Mouse (Mus musculus) embryonic facial prominence, embryonic 14.5 days (tissue): Measurements from ENCODE around the gene Ms4a4d. TPM values are rescaled to one million over a fixed set of nuclear protein-coding genes. Genes with fewer than 3 reads are reported as not detected.
"Not testable (repeated sequence)": the region's sequence is repeated elsewhere in the genome, so short reads cannot be mapped to it uniquely, and the experiment has no call there.

Experiments
- ATAC-seq: fragments of 200-750 bp; cut with Nextera tagmentation; 2 replicates; pipeline ENCODE4 v1.8.0; 2017; ENCODE audit warnings: low read depth, moderate number of reproducible peaks, moderate TSS enrichment
- DNase-seq: peaks from one replicate; pipeline ENCODE4 v3.0.0-alpha.2; 2015; ENCODE audit warnings: low spot score
- H3K27ac ChIP-seq: fragments of 300-500 bp; sonication (generic); replicated peaks from 2 replicates; pipeline ENCODE4 v1.5.1; 2014; ENCODE audit warnings: low read depth, mild to moderate bottlenecking, low read length, moderate library complexity
- H3K27me3 ChIP-seq: fragments of 300-500 bp; sonication (generic); replicated peaks from 2 replicates; pipeline ENCODE4 v1.6.1; 2014; ENCODE audit warnings: low read length; ENCODE audit not compliant: control insufficient read depth, insufficient read depth
- H3K36me3 ChIP-seq: fragments of 300-500 bp; sonication (generic); 2 replicates; pipeline ENCODE4 v1.6.1; 2014; ENCODE audit warnings: low read length, mixed read lengths; ENCODE audit not compliant: control insufficient read depth, insufficient read depth
- H3K4me1 ChIP-seq: fragments of 300-500 bp; sonication (generic); 2 replicates; pipeline ENCODE4 v1.6.1; 2014; ENCODE audit warnings: antibody characterized with exemption, low read length; ENCODE audit not compliant: control insufficient read depth, insufficient read depth
- H3K4me2 ChIP-seq: fragments of 300-500 bp; sonication (generic); 2 replicates; pipeline ENCODE4 v1.6.1; 2014; ENCODE audit warnings: low read depth, mild to moderate bottlenecking, low read length, moderate library complexity, mixed read lengths
- H3K4me3 ChIP-seq: fragments of 300-500 bp; sonication (generic); 2 replicates; pipeline ENCODE4 v1.5.1; 2014; ENCODE audit warnings: low read depth, mild to moderate bottlenecking, low read length
- H3K9ac ChIP-seq: fragments of 300-500 bp; sonication (generic); 2 replicates; pipeline ENCODE4 v1.6.1; 2014; ENCODE audit warnings: low read depth, mild to moderate bottlenecking, low read length, moderate library complexity, mixed read lengths
- H3K9me3 ChIP-seq: fragments of 300-500 bp; sonication (generic); 2 replicates; pipeline ENCODE4 v1.6.1; 2016; ENCODE audit warnings: low read length; ENCODE audit not compliant: control insufficient read depth
- WGBS: fragments of 180-500 bp; shearing (Covaris S2); extraction: QIAGEN DNeasy Blood & Tissue Kit; methylation state at CpG from one replicate; pipeline ENCODE4 v1.1.7; 2014; 5-methylcytosine and 5-hydroxymethylcytosine counted together
- polyA plus RNA-seq: library from polyadenylated mRNA; unstranded; fragments of >200 nt; fragmentation: Nextera tagmentation; extraction: Ambion mirVana; gene quantifications from 2 replicates; pipeline ENCODE4 v1.2.1, GENCODE M21; 2014

Ms4a4d gene
- polyA plus RNA-seq, 1 experiment from 2014 or later, result 1.1 TPM

GRCm38 (mm10) chr19:11540166-11540821 is 3.7 kb downstream of the Ms4a4d start:
- H3K27me3 ChIP-seq, H3K27ac ChIP-seq, H3K4me1 ChIP-seq, H3K4me2 ChIP-seq, H3K4me3 ChIP-seq, H3K36me3 ChIP-seq, H3K9ac ChIP-seq, H3K9me3 ChIP-seq, ATAC-seq: not testable (repeated sequence)
- DNase-seq, result peak; percentile 4
- 84% methylated on average over 1 of the region's 1 CpGs for WGBS

DNA sequence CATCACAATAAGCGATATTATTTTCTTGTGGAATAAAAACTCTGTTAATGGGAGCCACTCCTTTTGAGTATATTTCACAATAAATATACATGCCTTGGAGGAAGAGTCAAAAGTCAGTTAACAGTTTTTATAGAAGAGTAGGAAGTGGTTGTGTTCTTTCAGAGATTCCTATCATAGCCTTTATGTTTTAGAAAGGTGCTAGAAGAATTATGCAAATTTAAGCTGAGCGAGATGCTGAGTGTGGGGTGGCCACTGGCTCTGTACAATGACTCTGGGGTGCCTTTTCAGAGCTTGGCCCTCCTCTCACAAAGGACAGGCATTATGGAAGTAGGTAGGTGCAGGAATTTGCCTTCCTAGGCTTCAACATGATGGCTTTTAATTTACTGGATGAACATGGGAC is 7.8 kb downstream of the Ms4a4d start:
- not testable (repeated sequence) for H3K9me3 ChIP-seq, ATAC-seq

DNA sequence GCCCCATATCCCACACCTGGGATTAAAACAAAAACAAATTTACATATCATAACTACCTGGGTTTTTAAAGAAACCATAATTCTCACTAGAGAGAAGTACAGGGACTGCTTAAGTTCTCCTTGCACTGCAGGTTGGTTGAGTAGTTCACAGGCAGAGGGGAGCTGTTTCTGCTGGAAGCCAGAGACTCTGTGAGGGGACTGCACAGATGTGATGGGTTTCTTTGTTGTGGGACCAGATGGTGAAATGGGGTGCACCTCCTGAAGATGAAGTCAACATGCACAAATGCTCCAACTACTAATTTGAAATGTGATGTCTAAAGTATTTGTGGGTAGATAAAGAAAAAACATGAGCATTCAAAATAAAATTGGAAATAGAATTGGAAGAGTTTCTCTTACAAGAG is 11.3 kb downstream of the Ms4a4d start:
- Histone ChIP-seq H3K9ac (no peak overlapping the region), H3K27ac (no peak overlapping the region), H3K27me3 (no peaks in the 10 kb centered on the region), H3K4me3 (no peak overlapping the region), H3K9me3 (no peaks in the 10 kb centered on the region), H3K36me3 (no peaks in the 10 kb centered on the region), H3K4me1 (no peaks in the 10 kb centered on the region), H3K4me2 (no peak overlapping the region)
- ATAC-seq (no peak), DNase-seq (no peak)

More for the DNA sequence above, 7.8 kb downstream of the Ms4a4d start:
- H3K36me3 ChIP-seq, H3K27me3 ChIP-seq, H3K4me1 ChIP-seq, H3K4me3 ChIP-seq, H3K27ac ChIP-seq, DNase-seq, H3K4me2 ChIP-seq, H3K9ac ChIP-seq: not testable (repeated sequence)
- 83% methylated on average over 2 of the region's 2 CpGs for WGBS

DNA sequence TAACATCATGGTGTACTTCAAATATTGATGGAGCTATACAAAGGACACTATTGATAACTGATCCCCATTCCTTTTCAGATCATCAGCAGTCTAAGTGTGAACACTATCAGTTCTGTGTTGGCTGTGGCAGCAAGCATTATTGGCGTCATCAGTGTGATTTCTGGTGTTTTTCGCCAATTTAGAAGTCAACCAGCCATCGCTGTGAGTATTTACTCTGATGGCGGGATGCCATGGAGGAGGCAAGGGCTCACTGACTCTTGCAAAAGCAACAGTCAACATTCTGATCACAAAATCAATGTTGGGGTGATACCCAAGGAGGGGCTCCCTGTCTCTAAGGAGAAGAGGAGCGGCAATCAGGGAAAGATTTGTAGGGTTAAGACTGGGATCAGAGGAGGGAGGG is 18.1 kb downstream of the Ms4a4d start:
- 88% methylated on average over 5 of the region's 5 CpGs for WGBS
- ATAC-seq, result no peak
- H3K36me3 ChIP-seq, result no peaks in the 10 kb centered on the region

DNA sequence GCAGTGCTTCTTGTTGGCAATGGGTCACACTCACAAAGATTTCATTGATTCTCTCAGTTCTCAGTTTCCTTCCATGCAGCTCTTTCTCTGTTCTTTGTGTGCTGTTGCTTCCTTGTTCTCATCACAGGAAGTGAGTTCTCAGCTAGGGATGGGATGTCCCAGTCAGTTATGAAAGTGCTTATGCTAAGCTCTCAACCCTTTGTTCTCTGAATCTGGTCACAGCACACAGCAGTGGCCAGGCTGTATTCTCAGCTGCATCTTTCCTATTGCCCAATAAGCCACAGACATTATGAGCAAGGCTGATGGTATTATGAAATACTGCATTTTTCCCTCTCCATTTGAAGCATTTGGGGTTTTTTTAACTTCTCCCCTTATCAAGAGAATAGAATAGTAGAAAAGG is 23.0 kb downstream of the Ms4a4d start:
- not testable (repeated sequence) for H3K4me2 ChIP-seq, H3K9ac ChIP-seq, H3K4me1 ChIP-seq, H3K27ac ChIP-seq, DNase-seq, H3K27me3 ChIP-seq, ATAC-seq, H3K9me3 ChIP-seq, H3K36me3 ChIP-seq, H3K4me3 ChIP-seq

More for the DNA sequence above, 18.1 kb downstream of the Ms4a4d start:
- DNase-seq, result no peak
- Histone ChIP-seq H3K9me3 (no peaks in the 10 kb centered on the region), H3K9ac (no peak overlapping the region), H3K4me2 (no peak overlapping the region), H3K27ac (no peak overlapping the region), H3K4me3 (no peak overlapping the region), H3K27me3 (no peaks in the 10 kb centered on the region), H3K4me1 (no peaks in the 10 kb centered on the region)

GRCm38 (mm10) chr19:11574965-11575364 is 38.4 kb downstream of the Ms4a4d start:
- H3K4me2 ChIP-seq, result no peak overlapping the region
- no peaks in the 10 kb centered on the region for H3K36me3 ChIP-seq
- no peak overlapping the region for H3K9ac ChIP-seq
- no peak overlapping the region for H3K27ac ChIP-seq
- no peaks in the 10 kb centered on the region for H3K4me1 ChIP-seq
- H3K27me3 ChIP-seq, result no peaks in the 10 kb centered on the region
- no peak overlapping the region for H3K4me3 ChIP-seq
- H3K9me3 ChIP-seq, result no peaks in the 10 kb centered on the region
- no peak for ATAC-seq
- WGBS, result 86% methylated on average over 8 of the region's 8 CpGs
- DNase-seq, result no peak

DNA sequence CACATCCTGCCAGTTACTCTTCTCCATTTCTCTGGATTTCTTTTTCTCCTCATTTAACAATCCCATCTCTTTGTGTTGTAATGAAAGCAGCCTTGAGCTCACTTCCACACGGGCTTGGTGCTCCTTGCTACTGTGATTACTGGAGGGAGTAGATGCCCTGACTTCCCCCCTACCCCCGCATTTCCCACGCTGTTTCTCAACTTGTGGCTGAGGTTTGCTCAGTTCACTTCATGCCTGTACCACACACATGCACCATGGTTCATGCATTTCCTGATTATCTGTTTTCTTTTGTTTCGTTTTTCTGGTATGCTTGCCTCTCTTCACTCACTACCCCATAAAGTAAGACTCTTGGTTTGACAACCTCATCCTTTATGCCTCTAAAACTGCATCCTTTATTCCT is 52.6 kb downstream of the Ms4a4d start:
- no peak for ATAC-seq
- no peaks in the 10 kb centered on the region for H3K36me3 ChIP-seq

DNA sequence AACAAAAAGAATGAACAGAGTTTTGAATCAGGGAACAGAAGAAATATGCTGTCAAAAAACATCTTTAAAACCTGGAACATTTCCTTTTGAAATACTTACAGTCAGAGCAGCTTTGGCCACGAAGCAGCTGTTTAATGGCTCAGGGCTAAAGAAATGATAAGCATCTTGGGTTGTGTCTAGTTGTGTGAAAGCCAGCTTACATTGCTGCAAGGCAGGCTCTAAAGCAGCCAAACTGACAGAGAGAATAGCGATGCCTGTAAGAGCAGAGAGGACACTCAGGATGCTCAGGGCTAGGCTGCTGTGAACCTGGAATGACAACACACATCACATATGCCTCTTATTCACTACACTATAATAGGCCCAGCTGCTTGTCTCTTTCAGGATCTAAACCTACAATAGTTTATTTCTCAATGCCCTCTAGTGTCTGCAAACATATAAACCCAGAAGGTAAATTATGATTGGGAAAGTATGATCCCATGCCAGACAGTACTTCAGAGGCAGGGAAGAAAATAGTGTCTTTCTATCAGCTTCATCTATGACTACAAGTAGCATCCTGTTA is 53.4 kb downstream of the Ms4a4d start:
- no peaks in the 10 kb centered on the region for H3K27me3 ChIP-seq
- no peaks in the 10 kb centered on the region for H3K4me1 ChIP-seq
- no peak for DNase-seq
- no peak overlapping the region for H3K4me2 ChIP-seq
- 58% methylated on average over 2 of the region's 2 CpGs for WGBS
- no peaks in the 10 kb centered on the region for H3K9me3 ChIP-seq
- H3K27ac ChIP-seq, result no peak overlapping the region
- H3K36me3 ChIP-seq, result no peaks in the 10 kb centered on the region
- H3K9ac ChIP-seq, result no peak overlapping the region
- ATAC-seq, result no peak
- H3K4me3 ChIP-seq, result no peak overlapping the region

More for the DNA sequence above, 52.6 kb downstream of the Ms4a4d start:
- Histone ChIP-seq H3K27me3 (no peaks in the 10 kb centered on the region), H3K9me3 (no peaks in the 10 kb centered on the region), H3K4me2 (no peak overlapping the region), H3K27ac (no peak overlapping the region), H3K4me3 (no peak overlapping the region), H3K9ac (no peak overlapping the region), H3K4me1 (no peaks in the 10 kb centered on the region)
- no peak for DNase-seq
- WGBS, result 67% methylated on average over 4 of the region's 4 CpGs

DNA sequence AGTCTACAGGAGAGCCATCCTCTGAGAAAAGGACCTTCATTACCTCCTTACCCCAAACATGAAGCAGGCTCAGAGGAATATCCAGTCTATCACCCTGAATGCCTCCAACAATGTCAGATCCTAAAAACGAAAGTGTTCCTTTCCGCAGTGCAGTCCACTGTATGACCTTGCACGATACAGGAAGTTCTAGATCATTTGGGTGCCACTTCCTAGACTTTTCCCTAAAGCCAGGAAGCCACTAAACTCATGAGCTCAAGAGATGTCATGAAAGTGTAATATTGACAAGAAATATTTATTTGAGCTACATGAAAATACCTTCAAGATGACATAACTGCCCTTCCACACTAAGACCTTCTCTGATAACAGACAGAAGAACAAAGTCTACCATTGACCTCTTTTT is 64.7 kb downstream of the Ms4a4d start:
- WGBS, result 88% methylated on average over 3 of the region's 3 CpGs
- no peak overlapping the region for H3K4me2 ChIP-seq
- H3K9me3 ChIP-seq, result no peaks in the 10 kb centered on the region
- DNase-seq (no peak), ATAC-seq (no peak)
- no peak overlapping the region for H3K4me3 ChIP-seq
- no peak overlapping the region for H3K27ac ChIP-seq
- no peaks in the 10 kb centered on the region for H3K27me3 ChIP-seq
- H3K4me1 ChIP-seq, result no peaks in the 10 kb centered on the region
- H3K36me3 ChIP-seq, result no peaks in the 10 kb centered on the region
- no peak overlapping the region for H3K9ac ChIP-seq
